Mouse (Mus musculus): ENCODE data around the gene Gm853. TPM values are rescaled to one million over a fixed set of nuclear protein-coding genes. Genes with fewer than 3 reads are reported as not detected.

The Gm853 gene
- total RNA-seq, 1 experiment from 2014 or later: not detected

DNA sequence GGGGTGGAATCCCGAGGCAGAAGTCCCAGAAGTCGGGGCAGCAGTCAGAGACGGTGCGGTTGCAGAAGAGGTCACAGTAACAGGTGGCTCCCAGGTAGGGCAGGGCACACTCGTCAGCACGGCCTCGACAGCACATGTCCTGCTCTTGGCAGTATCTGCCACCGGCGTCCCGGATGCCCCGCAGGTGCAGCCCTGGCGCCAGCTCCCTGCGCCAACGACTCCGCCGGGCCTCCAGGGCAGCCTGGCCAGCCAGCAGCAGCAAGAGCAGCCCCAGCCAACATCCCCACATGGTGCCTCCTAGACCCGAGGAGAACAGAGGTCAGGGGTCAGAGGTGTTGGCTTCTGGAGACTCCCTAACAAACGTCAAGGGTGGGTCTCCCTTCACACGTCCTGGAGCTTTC lies 48.3 kb downstream of the Gm853 start:
- DNase-seq: no peak

DNA sequence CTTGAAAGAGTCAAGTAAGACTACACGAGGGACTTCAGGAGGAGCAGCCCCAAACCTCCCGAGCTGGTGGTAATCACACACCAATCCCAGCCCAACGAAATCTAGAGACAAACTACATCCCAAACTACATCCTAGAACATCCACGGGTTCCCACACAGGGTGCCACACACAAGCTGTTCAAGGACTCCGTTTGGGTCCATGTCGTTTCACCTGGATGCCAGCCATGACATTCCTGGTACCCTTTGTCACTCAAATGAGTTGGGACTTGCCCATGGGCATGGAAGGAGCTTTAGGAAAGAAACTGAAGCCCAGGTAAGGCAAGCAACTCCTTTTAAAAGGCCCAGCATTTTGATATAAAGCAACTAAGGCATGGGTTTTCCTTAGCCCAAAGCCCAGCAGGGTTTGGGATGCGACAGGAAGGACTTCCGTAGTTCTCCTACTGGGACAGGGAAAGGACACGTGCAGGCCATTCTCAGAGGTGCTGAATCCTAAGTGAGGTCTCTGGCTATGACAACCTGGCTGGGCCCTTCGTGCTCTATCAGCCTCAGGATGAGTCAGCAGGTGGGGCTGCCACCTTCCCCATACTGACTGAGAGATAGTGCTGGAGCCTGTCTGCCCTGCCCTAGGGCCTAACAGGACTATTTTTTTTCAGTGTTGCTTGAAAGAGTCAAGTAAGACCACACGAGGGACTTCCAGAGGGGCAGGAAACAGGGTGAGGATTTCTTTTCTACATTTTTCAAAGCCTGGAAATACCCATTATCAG lies 49.0 kb downstream of the Gm853 start:
- DNase-seq: no peak

DNA sequence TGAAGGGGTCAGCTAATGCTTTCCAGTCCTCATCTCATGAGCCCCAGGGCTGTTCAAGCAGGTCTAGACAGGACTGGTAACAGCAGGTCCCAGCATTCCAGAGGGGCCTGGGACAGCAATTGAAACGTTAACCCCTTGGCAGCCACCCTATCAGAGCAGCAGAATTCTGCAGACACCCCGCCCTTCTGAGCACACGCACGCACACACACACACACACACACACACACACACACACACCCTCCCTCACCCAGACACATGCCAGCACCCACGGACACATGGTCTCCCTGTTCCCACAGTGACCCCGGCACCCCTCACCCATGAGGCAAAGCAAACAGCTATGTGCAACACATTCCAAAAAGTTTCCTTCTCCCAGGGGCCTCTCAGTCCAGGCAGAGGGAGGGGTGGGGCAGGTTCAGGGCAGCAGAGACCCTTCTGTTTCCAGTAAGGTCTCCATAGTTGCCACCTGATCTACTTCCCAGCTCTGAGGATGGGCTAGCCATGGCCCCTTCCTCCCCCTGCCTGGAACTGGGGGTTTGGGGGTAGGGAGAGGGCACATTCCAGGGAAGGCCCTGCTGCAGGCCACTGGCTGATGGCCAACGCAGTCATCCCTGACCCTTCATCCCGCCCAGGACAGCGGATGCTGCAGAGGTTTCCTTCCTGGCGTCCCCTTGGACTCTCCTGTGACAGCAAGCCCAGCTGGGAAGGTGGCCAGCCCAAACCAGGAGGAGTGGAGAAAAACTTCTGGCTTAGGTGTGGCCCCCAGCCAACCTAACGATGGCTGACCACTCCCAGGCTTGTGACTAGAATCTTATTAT lies 50.0 kb downstream of the Gm853 start:
- DNase-seq: peak; percentile 84

DNA sequence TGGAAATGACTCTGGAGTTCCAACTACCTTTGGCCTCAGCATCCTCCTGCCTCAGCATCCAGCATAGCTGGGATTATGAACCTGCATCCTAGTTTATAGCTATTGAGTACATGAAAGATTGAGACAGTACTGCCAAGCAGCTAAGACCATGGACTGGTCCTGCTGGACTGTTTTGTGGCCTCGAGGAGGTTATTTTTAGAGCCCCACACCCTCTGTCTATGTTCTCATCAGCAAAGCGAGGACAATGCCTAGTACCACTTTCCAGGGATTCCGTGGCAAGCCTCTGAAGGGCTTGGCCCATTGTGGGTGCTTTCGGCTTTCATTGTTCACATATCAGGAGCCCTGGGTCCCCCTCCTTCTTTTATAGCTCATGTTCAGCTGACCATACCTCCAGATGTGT lies 51.8 kb downstream of the Gm853 start:
- DNase-seq: no peak

DNA sequence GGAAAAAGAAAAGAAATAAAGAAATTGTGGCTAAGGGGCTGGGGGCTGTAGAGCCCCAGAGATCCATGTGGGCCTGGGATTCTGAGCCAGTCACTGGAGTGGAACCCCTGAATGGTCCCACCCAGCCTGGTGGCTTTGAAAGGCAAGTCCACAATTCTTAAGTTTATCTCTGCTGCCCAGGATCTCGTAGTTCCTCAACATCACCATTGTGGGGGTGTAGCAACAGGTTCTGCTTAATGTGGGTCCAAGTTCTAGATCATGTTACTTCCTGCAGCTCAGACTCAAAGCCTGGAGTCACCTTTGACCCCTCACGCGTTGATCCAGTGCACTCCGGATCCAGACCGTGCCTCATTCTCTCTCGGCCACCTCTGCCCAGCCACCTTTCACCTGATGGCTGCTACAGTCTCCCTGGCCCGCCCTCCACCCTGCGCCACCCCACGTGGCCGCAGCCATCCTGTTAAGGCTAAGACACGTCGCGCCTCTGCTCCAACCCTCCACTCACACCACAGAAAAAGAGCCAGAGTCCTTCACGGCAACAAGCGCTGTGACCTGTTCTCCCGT lies 52.7 kb downstream of the Gm853 start:
- no peak for DNase-seq

DNA sequence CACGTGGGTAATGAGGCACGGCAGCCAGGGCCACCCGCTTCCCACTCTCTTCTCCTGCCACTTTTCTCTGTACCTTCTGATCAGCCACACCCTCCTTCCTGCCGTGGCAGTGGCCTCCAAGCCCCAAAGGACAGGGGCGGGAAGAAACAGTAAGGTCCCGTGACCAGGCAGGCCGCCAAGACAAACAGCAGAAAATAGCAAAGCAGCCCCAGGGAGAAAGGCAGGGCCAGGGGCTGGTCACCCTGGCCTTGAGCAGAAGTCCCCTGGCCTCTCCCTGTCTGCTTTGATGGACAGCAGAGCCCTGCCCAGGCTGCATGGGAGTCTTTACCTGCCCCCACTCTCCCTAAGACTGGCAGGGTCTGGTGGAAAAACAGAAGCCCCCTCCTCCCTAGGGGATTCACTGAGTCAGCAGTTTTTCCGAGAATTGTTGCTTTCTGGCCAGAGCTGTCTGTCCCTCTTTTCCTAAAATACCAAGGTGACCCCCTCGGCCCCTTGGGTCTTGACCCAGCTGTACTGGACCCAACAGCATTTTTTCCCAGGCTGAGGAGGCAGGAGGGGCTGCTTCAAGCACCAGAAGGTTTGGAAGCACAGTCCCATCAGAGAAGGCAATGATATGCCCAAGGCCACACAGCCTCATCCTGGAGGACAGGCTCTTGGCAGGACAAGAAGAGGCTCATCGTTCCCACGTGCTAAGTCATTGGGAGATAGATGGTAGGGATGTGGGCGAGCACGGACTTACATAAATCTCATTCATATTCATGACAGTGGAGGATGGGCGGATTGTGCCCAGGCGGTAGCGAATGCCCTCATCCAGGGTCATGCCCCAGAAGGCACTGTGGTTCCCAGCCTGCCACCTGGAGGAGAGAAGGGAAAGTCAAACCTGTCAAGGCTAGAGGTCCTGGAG lies 53.7 kb downstream of the Gm853 start:
- DNase-seq: peak; percentile 96

DNA sequence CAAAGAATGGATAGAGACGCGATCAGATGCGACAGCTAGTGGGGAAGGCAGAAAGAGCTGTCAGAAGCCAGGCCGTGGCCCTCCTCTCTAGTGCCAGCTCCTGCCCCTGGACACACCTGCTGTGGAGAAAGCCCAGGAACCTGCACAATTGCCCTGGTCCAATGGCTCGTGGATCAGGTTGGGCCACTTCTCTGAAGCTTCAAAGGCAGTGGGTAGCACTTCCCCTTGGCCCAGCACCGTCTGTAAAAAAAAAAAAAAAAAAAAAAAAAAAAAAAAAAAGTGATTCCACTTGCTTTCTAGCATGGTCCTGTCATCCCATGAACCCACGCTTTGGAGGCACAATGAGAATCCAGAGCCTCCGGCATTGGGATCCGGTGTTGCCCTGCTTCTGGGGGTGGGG lies 54.4 kb downstream of the Gm853 start:
- no peak for DNase-seq

DNA sequence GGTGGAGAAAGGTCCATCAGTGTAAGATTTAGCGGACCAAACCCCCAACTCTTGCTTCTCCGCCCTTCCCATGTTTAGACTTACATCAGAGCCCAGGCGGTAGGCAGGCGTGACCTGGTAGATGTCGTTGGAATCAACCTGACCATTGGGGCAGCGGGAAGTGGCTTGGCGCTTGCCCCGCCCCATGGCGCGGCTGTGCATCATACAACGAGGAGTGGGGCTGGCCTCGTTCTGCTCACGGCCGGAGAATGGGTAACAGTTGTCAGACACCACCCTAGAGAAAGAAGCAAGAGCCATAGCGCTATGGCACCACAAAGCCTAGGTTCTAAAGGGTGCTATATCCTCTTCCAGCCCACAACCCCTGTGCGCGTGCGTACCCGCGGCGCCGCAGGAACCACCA lies 54.9 kb downstream of the Gm853 start:
- no peak for DNase-seq

DNA sequence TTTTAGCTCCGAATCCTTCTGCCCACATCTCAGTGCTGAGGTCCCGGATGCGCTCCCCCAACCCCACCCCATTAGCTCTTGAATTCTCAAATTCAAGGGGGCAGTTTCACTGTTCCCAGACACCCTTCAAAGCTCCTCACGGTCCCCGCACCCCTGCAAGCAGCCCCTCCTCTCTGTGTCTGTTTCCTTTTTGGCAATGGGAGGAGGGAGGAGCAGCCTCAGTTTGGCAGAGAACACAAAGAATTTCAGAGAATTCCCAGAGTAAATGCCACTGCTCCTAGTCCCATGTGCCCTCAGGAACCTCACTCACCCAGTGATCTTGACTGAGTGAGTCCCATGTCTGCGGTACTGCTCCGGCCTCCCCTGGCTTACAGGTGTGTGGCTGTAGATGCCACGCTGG lies 55.6 kb downstream of the Gm853 start:
- peak; percentile 42 for DNase-seq

DNA sequence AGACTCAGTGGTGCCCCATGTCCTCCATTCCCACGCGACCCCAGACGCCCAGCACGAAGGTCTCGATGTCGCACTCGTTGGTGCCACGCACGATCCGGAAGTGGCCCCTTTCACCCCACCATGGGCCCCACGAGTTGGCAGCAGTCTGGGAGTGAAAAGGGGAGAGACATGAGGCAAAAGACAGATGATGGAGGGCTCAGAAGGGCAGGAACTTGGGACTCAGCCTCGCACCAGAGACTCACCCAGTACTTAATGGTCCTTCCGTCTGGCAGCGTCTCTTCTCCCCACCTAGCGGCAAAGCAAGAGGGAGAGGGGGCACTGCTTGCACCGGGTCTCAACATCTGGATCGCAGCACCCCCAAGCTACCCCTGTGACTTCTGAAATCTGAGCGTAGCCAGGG lies 56.1 kb downstream of the Gm853 start:
- DNase-seq: no peak

DNA sequence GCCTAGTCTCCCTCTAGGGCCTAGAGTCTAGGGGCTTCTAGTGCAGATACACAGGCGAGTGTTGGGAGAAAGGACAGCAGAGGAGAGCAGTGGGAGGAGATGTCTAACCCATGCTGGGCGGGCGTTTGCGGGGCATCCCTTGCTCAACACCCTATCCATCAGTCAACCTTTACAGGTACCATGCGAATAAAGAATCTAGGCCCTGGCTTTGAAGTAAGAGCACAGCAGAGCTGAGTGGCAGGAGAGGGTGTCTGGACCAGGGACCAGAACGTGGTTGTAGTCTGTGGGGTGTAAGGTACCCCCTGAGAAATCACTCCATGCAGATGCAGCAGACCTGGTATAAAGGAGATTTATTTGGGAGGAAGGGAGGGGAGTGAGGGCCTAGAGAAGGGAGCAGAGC lies 58.1 kb downstream of the Gm853 start:
- DNase-seq: no peak

DNA sequence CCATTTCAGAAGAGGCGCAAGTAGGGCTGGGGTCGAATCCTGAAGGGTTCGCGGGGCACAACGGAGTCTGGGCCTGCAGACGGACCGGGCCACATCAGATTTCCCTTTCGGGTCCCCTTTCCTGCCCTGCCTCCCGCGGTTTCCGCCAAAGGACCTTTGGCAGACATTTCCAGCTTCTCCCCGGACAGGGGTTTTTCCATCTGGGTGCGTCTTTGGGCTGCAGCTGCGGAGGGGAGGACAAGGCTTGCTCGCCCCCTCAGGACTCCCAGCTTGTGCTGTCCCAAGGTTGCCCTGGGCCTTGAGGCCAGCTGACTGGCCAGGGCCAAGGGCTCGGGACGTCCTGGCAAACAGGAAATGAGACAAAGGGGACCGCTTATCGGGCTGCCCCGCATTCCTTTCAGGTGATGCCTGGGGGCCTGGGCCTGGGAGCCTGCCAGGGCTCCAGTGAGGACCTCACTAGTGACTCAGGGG lies 58.8 kb downstream of the Gm853 start:
- peak; percentile 76 for DNase-seq

DNA sequence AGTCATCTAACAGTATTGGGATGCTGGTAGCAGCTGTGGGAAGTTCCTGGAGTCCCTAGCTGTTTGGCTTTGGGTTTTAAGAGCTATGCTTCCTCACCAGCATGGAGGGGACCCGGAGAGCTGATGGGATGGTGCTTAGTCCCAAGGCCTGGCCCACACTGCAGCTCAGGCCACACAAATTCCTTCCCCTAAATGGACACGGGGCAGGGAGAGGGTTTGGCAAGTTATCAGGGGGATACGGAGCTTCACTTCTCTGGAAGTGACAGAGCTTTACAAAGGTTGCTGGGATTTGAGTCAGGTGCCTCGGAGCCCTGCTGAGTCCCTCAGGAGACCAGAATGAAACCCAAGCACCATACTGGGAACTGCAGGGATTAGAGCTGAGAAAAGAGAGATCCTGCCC lies 60.9 kb downstream of the Gm853 start:
- DNase-seq: no peak

Other genes starting within 250 kb of the Gm853 start
- gene Adgrb2, start 237.5 kb downstream of the Gm853 start, total RNA-seq (2021): 16.0 and 17.3 TPM in 2 replicates
- 20.0 and 21.3 TPM in 2 replicates for gene Col16a1, start 174.6 kb downstream of the Gm853 start, total RNA-seq (2021)
- 55.1 and 56.9 TPM in 2 replicates for gene Pef1, start 119.8 kb downstream of the Gm853 start, total RNA-seq (2021)
- 0.48 and 0.90 TPM in 2 replicates for gene Hcrtr1, start 83.0 kb downstream of the Gm853 start, total RNA-seq (2021)
- 131 and 156 TPM in 2 replicates for gene Tinagl1, start 47.3 kb downstream of the Gm853 start, total RNA-seq (2021)
- 0.98 and 2.2 TPM in 2 replicates for gene Serinc2, start 56.8 kb upstream of the Gm853 start, total RNA-seq (2021)
- gene Fabp3, start 86.2 kb upstream of the Gm853 start, total RNA-seq (2021): 185 and 345 TPM in 2 replicates
- gene Gm10570, start 86.3 kb upstream of the Gm853 start, total RNA-seq (2021): 1.5 TPM in 1 of 2 replicates, not detected in the other
- 34.5 and 39.1 TPM in 2 replicates for gene Zcchc17, start 137.5 kb upstream of the Gm853 start, total RNA-seq (2021)
- 30.6 and 38.0 TPM in 2 replicates for gene Snrnp40, start 137.7 kb upstream of the Gm853 start, total RNA-seq (2021)

Data from adrenal gland, postnatal 14 days (tissue).